Mouse (Mus musculus) T-helper 2 cell (primary cell): ENCODE measurements at regions not wholly inside any gene's neighbourhood (a gene's known extent, or its start where the extent isn't known, plus 50 kb on each side); places are given as distances from the start of the nearest gene placed in this dataset.

ENCODE experiments used
- in situ Hi-C: fragments of 300-600 bp; cut with MboI, MseI; formaldehyde crosslinking; loops from one replicate; pipeline ENCODE4 v1.15.1; 2025; ENCODE audit warnings: high pct_unique_total_duplicates

GRCm38 (mm10) chr1:169157496-169157895 is 373.8 kb downstream of the Nuf2 start:
- in situ Hi-C loops = no loop called here

DNA sequence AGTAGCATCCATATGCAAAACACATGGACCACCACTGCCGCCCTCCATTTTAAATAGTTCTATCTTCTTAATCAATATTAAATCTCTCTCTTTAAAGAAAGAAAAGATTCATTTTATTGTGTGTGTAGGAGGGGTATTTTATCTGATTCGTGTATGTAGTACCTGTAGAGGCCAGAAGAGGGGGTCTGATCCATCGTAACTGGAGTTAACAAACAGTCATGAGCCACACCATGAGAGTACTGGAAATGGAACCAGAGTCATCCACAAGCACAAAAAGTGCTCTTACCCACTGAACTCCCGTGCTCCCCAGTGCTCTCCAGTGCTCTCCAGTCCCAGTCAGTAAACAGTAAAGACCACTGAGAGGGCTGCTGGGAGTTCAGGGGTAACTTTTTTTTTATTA is 374.4 kb downstream of the Nuf2 start:
- in situ Hi-C loops = no loop called here

DNA sequence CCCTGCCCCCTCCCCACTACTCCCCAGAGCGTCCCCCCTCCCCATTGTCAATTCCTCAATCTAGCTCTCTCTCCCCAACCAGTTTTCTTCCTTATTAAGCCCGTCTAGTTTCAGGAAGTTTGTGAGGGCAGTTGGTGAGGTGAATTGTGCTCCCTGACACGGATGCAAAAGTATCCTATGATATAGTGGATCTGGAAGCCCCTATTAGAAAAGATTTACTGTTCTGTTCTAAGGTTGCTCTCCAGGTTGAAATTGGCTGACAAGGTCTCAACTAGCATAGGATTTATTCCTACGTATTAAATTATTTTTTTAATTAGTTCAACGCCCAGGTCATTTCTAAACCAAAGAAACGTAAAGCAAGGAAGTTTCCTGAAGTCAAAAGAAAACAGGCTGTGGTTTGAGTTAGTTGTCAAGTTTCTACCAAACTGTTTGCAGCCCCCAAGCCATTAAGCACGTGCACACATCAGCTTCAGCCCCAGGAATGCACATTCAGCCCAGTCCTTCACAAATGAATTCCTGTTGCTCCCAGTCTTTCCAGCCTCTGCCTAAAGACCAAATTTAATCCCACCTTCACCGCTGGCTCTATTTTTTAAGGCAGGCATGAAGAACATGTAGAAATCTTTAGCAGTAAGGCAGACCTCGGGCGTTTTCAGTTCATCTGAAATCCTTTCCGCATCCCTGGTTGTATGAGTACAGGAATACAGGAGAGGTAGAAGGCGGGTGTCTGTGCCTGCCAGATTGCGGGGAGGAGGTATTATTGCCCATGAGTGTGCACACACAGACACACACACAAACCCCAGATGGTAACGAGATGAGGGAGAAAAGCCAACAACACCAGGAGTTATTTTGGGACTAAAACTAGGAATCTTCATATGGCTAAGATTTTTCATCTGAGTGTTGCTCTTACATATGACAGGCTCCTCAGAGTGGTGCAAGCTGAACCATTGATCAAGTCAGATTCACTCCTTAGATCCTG is 375.5 kb downstream of the Nuf2 start:
- in situ Hi-C loops = no loop called here

DNA sequence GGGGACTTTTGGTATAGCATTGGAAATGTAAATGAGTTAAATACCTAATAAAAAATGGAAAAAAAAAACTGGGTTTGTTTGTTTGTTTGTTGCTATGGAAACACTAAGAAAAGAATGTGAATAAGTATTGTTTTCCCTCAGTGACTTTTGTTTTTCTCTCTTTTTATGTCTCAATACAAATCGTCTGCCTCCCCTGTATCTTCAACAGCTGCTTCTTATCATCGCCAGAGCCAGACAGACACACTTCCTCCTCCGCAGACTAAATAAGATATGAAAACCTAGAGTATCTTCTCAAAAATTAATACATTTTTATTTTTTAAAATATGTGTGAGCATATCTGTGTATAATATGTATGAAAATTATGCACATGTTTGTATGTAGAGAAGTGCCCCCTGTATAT is 389.0 kb downstream of the Nuf2 start:
- in situ Hi-C loops = no loop called here

GRCm38 (mm10) chr1:169140056-169140455 is 391.2 kb downstream of the Nuf2 start:
- in situ Hi-C loops = no loop called here

GRCm38 (mm10) chr1:169139507-169139906 is 391.8 kb downstream of the Nuf2 start:
- in situ Hi-C loops = no loop called here

- in situ Hi-C loops = no loop called here
Measured at GRCm38 (mm10) chr1:169139184-169139486, 392.1 kb downstream of the Nuf2 start.

DNA sequence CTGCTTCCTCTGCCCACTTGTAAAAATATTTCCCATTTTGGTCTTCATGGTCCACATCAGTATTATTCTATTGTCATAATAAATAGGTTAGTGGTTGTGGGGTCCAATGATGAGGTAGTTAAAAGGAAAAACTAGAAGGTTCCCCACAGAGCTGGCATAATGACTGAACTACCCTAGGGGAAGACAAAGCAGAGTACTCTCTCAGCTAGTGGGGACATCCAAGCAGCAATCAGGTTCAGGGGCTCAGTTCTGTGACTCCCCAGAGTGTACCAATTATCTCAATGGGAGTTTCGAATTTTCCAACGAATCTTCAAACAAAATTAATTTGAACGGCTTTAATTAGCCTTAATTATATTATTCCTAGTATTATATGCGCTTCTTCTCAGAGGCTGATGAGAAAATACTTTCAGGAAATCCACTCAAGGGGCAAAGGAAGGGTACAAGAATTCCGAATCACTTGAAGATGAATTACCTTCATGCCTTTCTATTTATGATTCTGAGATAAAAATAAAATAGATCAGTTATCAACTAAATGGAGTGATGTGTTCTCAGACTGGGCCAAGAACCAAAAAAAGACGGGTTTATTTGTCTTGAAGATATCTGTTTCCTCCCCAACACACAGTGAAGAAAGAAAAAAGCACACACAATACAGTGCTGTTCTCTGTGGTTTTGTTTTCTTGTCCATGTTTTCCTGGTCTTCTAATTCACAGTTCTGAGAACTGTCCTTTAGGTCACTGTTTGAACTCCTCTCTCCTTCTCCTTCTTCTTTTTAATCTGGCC is 392.7 kb downstream of the Nuf2 start:
- in situ Hi-C loops = no loop called here

- in situ Hi-C loops = no loop called here
Measured at GRCm38 (mm10) chr1:169135542-169135941, 395.7 kb downstream of the Nuf2 start.

DNA sequence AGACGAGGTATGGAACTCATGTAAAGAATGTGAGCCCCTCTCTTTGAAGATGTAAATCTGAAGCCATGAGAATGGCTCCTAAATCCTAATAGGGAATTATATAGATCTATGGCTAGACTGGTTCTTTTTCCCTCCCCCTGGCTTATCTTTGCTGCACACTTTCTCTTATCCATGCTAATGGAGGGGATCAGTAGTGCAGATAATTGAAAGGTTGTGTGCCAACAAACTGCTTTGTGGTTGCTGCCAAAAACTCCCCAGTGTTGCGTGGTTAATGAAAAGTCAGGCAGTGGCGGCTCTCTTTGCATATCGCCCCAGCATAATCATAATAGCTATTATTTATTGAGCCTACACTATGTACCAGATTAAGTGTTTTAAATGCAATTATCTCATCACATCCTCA is 427.6 kb downstream of the Nuf2 start:
- in situ Hi-C loops = no loop called here

DNA sequence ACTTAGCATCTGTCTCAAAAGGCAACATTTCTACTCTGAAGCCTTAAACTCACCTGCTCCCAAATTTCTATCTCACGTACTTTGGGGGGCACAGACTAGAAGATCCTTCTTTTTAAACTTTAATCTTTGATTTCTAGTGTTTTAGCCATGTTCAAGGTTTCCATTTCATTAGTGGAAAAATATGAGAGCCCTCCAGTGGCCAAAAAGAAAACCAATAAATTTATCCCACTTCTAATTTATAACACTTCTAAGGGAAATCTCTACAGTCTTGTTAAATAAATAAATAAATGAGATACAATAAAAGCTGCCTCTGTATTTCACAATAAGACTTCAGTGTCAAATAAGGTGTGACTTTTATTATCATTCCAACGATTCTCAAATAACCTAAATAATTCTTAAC is 428.2 kb downstream of the Nuf2 start:
- in situ Hi-C loops = no loop called here

- in situ Hi-C loops = no loop called here
Measured at GRCm38 (mm10) chr1:169099221-169099620, 432.0 kb downstream of the Nuf2 start.

DNA sequence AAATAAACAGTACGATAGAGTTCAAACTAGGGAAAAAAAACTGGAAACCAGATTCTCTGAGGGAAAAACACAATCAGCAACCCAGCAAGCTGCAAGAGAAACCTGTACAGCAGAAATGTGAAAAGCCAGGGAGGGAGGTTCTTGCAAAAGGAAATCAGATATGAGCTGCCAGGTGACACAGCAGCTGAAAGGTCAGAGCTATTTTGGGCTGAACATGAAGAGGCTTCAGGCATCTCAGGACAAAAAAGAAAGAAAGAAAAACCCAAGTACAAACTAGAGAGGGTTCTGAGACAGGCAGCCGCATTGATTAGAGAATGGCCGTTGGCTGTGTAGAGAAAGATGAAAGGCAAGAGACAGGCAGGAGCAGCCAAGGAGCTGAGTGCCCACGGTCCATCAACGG is 434.5 kb downstream of the Nuf2 start:
- in situ Hi-C loops = no loop called here

- in situ Hi-C loops = no loop called here
Measured at GRCm38 (mm10) chr1:169093602-169094354, 437.5 kb downstream of the Nuf2 start.

- in situ Hi-C loops = no loop called here
Measured at GRCm38 (mm10) chr1:169086032-169086431, 445.2 kb downstream of the Nuf2 start.

DNA sequence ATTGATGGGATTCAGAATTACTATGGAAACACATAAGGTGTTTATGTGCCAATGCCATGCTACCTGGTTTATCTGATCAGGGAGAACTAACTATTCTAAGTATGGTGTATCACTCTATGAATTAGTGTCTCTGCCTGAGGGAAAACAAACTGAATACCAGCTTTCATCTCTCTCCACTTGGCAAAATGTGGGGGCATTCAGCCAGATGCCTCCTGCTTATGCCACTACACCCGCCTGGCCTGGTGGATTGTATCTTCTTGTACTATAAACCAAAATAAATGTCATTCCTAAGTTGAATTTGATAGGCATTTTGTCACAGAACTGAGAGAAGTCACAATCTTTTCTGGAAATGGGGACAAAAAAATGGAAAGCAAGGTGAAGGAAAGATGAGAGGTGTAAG is 450.6 kb downstream of the Nuf2 start:
- in situ Hi-C loops = no loop called here

DNA sequence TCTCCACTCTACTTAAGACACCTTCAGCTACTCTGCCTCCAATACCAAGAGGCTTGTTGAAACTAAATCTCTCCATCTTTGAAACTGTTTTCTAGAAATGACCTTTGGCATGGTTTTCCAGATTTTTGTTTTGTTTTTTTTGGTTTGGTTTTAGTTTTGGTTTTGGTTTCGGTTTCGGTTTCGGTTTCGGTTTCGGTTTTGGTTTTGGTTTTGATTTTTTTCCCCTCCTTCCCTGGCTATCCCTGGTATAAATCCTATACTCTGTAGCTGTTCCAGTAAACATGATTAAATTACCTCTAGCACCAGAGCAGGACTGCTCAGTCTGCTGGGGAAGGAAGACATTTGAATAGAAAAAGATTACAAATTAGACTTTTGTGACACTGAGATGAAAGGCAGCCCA is 454.0 kb downstream of the Nuf2 start:
- in situ Hi-C loops = no loop called here

- in situ Hi-C loops = no loop called here
Measured at GRCm38 (mm10) chr1:169076006-169076405, 455.3 kb downstream of the Nuf2 start.

- in situ Hi-C loops = no loop called here
Measured at GRCm38 (mm10) chr1:169071366-169071765, 459.9 kb downstream of the Nuf2 start.

DNA sequence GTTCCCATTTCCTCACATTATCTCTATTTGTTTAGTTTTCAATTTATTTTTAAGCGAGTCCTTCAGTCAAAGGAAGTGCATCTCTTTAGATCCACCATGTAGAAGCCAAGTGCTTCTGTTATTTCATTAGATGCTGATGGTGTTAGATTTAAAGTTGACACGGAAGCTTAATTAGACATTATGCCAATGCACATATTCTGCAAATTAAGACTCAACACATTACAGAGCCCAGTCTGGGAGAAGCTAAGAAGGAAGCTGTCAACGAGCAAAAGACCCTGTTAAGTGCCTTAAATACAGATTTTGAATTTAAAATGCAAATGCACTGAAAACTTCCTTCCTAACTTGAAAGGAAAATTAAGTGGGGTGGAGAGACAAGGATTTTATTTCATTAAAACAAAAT is 461.6 kb downstream of the Nuf2 start:
- in situ Hi-C loops = no loop called here

DNA sequence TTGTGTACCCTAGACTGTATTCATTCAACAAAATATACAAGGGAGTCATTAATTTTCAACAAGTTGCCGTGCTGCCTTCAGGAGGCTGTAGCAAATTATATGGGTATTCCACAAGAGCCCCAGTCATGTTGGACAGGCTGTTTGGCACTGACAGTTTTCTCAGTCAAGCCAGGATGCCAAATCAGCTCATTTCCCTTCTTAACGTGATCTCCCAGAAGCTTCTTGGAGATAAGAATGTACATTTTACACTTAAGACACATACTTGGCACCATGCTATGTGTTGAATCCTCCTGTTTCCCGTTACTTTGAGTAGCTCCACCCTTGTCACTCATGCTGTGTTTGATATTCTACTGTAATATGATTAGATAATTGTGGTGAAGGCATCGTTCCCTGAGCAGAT is 464.5 kb downstream of the Nuf2 start:
- in situ Hi-C loops = no loop called here

- in situ Hi-C loops = no loop called here
Measured at GRCm38 (mm10) chr1:169060627-169061026, 470.6 kb downstream of the Nuf2 start.
